Mouse (Mus musculus): ENCODE results near the gene 4930524B15Rik.

- TF ChIP-seq CTCF (IDR thresholded peaks at IDR 0.05; ENCODE audit: control insufficient read depth, insufficient read depth, insufficient replicate concordance, low read depth, low read length) (no peak), POLR2A (IDR thresholded peaks at IDR 0.05; ENCODE audit: control insufficient read depth, low read depth, low read length) (no peak)
Observed at GRCm38 (mm10) chr11:31940898-31941639, 24.3 kb upstream of the 4930524B15Rik start.
